Mouse (Mus musculus) liver, adult 2 months (tissue): Measurements from ENCODE around the gene Tprn. TPM values are rescaled to one million over a fixed set of nuclear protein-coding genes. Genes with fewer than 3 reads are reported as not detected.

Source experiments
- DNase-seq: peaks from one replicate; pipeline ENCODE4 v3.0.0-alpha.2; 2011; ENCODE audit warnings: low read depth, low spot score; ENCODE audit errors: extremely low read depth
- H3K27ac ChIP-seq: fragments of 200-500 bp; replicated peaks from 2 replicates; pipeline ENCODE4 v1.5.1; 2012; ENCODE audit warnings: low read depth, mild to moderate bottlenecking, control low read depth, inconsistent platforms, low read length; ENCODE audit not compliant: insufficient read depth
- H3K27me3 ChIP-seq: fragments of 200-500 bp; 2 replicates; pipeline ENCODE4 v1.6.1; 2012; ENCODE audit warnings: mild to moderate bottlenecking, moderate library complexity, low read length, inconsistent platforms; ENCODE audit not compliant: control insufficient read depth, insufficient read depth
- H3K36me3 ChIP-seq: fragments of 200-500 bp; 2 replicates; pipeline ENCODE4 v1.6.1; 2012; ENCODE audit warnings: low read length, inconsistent platforms; ENCODE audit not compliant: control insufficient read depth, insufficient read depth
- H3K4me1 ChIP-seq: fragments of 200-500 bp; 2 replicates; pipeline ENCODE4 v1.6.1; 2011; ENCODE audit warnings: low read length; ENCODE audit not compliant: control insufficient read depth, insufficient read depth
- H3K4me3 ChIP-seq: fragments of 200-500 bp; 2 replicates; pipeline ENCODE4 v1.5.1; 2011; ENCODE audit warnings: low read depth, mild to moderate bottlenecking, control low read depth, low read length, moderate library complexity; ENCODE audit not compliant: insufficient read depth
- H3K79me2 ChIP-seq: fragments of 200-500 bp; 2 replicates; pipeline ENCODE4 v1.6.1; 2012; ENCODE audit warnings: inconsistent platforms, mild to moderate bottlenecking, low read length, moderate library complexity; ENCODE audit not compliant: control insufficient read depth, insufficient read depth
- H3K9ac ChIP-seq: fragments of 200-500 bp; 2 replicates; pipeline ENCODE4 v1.6.1; 2012; ENCODE audit warnings: low read depth, mild to moderate bottlenecking, control low read depth, inconsistent platforms, low read length
- CTCF ChIP-seq: fragments of 200-500 bp; IDR thresholded peaks from 2 replicates; pipeline ENCODE4 v1.5.1; 2011; ENCODE audit warnings: low read depth, low read length, control low read depth
- POLR2A ChIP-seq: fragments of 200-500 bp; IDR thresholded peaks from 2 replicates; pipeline ENCODE4 v1.6.1; 2011; ENCODE audit warnings: low read length, control low read depth; ENCODE audit not compliant: insufficient read depth; ENCODE audit errors: extremely low read depth
- WGBS: fragments of 180-500 bp; shearing (Covaris S2); methylation state at CpG from one replicate; pipeline ENCODE4 v1.1.7; 2018; 5-methylcytosine and 5-hydroxymethylcytosine counted together
- polyA plus RNA-seq: library from polyadenylated mRNA; depleted of rRNA; stranded (reverse); fragments of >200 nt; gene quantifications from 2 replicates; pipeline ENCODE4 v1.2.3, GENCODE M21; 2012
- total RNA-seq: library from RNA; depleted of rRNA; stranded (reverse); fragments of >200 nt; gene quantifications from 2 replicates; pipeline ENCODE4 v1.2.3, GENCODE M21; 2014

Gene Tprn
- total and polyA plus RNA-seq, 2 experiments = 0.55 to 4.3 TPM

GRCm38 (mm10) chr2:25233421-25233820, 29.0 kb upstream of the Tprn start:
- 73% methylated on average over 4 of the region's 4 CpGs for WGBS
- H3K27ac ChIP-seq = no peak overlapping the region
- H3K4me1 ChIP-seq = no peaks in the 10 kb centered on the region
- no peaks in the 10 kb centered on the region for H3K79me2 ChIP-seq
- TF ChIP-seq POLR2A = no peak
- TF ChIP-seq CTCF = no peak
- no peaks in the 10 kb centered on the region for H3K36me3 ChIP-seq
- no peak overlapping the region for H3K9ac ChIP-seq
- H3K27me3 ChIP-seq = no peaks in the 10 kb centered on the region
- no peak overlapping the region for H3K4me3 ChIP-seq
- DNase-seq = no peak

GRCm38 (mm10) chr2:25234050-25234449, 28.4 kb upstream of the Tprn start, which contains the start of gene Slc34a3:
TSS of gene Slc34a3 (minus strand) at chr2:25234364.
- no peak for DNase-seq
- WGBS = 76% methylated on average over 3 of the region's 3 CpGs
- no peaks in the 10 kb centered on the region for H3K27me3 ChIP-seq
- H3K36me3 ChIP-seq = no peaks in the 10 kb centered on the region
- H3K79me2 ChIP-seq = no peaks in the 10 kb centered on the region
- no peak within 1 kb of the TSS for H3K27ac ChIP-seq
- TF ChIP-seq CTCF (no peak), POLR2A (no peak)
- H3K9ac ChIP-seq = no peak within 1 kb of the TSS
- no peak within 1 kb of the TSS for H3K4me3 ChIP-seq
- H3K4me1 ChIP-seq = no peaks in the 10 kb centered on the region

- TF ChIP-seq POLR2A (no peak), CTCF (no peak)
- 61% methylated on average over 5 of the region's 5 CpGs for WGBS
- H3K36me3 ChIP-seq = no peaks in the 10 kb centered on the region
- H3K27ac ChIP-seq = no peak overlapping the region
- DNase-seq = no peak
- no peak overlapping the region for H3K9ac ChIP-seq
- H3K4me1 ChIP-seq = no peaks in the 10 kb centered on the region
- H3K4me3 ChIP-seq = no peak overlapping the region
- H3K79me2 ChIP-seq = no peaks in the 10 kb centered on the region
- no peaks in the 10 kb centered on the region for H3K27me3 ChIP-seq
Observed at GRCm38 (mm10) chr2:25234551-25235220, 27.7 kb upstream of the Tprn start.

DNA sequence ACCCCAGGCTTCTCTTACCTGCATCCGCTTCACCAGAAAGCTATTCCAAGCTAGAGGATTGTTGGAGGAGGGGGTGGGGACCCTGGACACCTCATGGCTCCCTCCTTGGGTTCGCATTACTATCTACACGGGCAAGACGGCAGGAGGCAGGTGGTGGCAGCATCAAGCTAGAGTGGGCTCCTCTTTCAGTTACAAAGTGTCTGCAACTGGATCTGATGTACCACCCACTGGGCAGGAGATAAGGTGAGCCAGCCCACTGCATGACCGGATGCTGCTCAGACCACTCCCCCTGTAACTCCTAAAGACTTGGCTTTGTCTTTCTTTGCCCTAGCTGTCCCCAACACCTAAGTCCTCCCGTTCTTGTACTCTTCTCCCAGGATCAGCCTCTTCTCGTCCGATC, 25.8 kb upstream of the Tprn start, which contains the start of gene Rnf224:
Gene Rnf224 (minus strand): TSS at position 174 of the 400 bp plus-strand sequence.
- H3K4me1 ChIP-seq = peaks cover 4% of the 10 kb centered on the region; the same call in 1 of the 2 replicates
- H3K27ac ChIP-seq = no peak within 1 kb of the TSS
- H3K36me3 ChIP-seq = no peaks in the 10 kb centered on the region
- no peak within 1 kb of the TSS for H3K9ac ChIP-seq
- no peaks in the 10 kb centered on the region for H3K79me2 ChIP-seq
- TF ChIP-seq POLR2A (no peak), CTCF (no peak)
- DNase-seq = no peak
- no peak within 1 kb of the TSS for H3K4me3 ChIP-seq
- 0 out of 2 replicates have a peak, but pooled peaks cover 4% of the 10 kb centered on the region for H3K27me3 ChIP-seq
- 39% methylated on average over 8 of the region's 8 CpGs for WGBS

DNA sequence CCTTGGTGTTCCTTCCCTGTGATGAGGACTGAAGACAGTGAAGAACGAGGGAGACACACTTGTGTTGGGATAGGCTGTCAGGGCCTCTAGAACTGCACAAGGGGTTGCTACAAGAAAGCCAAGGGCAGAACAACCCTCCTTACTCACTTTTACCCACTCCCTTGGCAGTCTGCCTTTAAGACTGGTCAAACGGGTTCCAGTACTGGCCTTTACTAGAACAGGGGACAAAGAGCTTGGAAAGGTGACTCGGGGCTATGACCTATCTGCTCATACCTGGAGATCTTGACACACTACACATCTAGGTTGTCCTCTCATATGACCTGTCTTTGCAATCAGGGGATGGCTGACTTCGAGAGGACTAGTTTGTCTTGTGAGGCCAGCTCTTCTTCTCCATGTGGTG, 24.9 kb upstream of the Tprn start:
- H3K9ac ChIP-seq = no peak overlapping the region

GRCm38 (mm10) chr2:25238106-25238505, 24.3 kb upstream of the Tprn start:
- Histone ChIP-seq H3K9ac (no peak overlapping the region), H3K79me2 (no peaks in the 10 kb centered on the region), H3K27me3 (0 out of 2 replicates have a peak, but pooled peaks cover 7% of the 10 kb centered on the region), H3K36me3 (no peaks in the 10 kb centered on the region), H3K27ac (no peak overlapping the region), H3K4me1 (peaks cover 4% of the 10 kb centered on the region; the same call in 1 of the 2 replicates), H3K4me3 (no peak overlapping the region)
- no peak for DNase-seq
- TF ChIP-seq POLR2A (no peak), CTCF (no peak)

More for the DNA sequence above, 24.9 kb upstream of the Tprn start:
- TF ChIP-seq POLR2A (no peak), CTCF (no peak)
- no peak overlapping the region for H3K27ac ChIP-seq
- DNase-seq = no peak
- H3K27me3 ChIP-seq = 0 out of 2 replicates have a peak, but pooled peaks cover 7% of the 10 kb centered on the region
- WGBS = 58% methylated on average over 4 of the region's 4 CpGs
- H3K4me1 ChIP-seq = peaks cover 4% of the 10 kb centered on the region; the same call in 1 of the 2 replicates
- H3K4me3 ChIP-seq = no peak overlapping the region
- H3K79me2 ChIP-seq = no peaks in the 10 kb centered on the region
- no peaks in the 10 kb centered on the region for H3K36me3 ChIP-seq
